Mouse (Mus musculus) urinary bladder, postnatal 10 days (tissue): ENCODE data around the gene Vps36.

Source experiments
- DNase-seq: peaks from one replicate; pipeline ENCODE4 v3.0.0; 2022; ENCODE audit warnings: low spot score

Gene Vps36

DNA sequence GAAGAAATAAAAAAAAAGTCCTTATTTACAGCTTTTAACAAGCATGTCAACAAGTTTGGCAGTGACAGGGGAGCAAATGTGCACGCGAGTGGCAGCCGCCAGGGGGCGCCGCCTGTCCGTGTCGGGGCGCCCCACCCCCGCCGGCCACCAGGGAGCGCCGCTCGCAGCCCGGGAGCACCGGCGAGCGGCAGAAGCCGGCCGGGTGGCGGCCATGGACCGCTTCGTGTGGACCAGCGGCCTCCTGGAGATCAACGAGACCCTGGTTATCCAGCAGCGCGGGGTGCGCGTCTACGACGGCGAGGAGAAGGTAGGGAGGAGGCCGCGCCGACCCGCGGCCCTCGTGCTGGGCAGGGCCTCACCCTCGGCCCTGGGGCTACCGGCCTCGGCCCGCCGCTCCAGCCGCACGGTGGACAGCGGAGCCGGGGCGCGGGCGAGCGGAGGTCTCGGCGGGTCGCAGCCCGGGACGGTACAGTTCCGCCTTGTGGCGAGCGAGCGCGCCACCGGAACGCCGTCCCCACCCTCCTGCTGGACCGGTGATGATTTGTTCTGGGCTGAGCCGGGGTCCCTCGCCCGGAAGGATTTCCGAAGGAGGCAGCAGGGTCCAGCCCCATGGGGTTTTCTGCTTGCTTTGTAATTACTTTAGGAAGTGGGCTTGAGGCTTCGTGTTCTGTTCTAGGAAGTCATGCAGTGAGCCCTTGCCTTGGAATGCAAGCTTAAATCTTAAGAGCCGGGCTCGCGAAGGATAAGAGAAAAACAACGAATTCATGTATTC lies at the start of gene Vps36:
TSS of gene Vps36 (plus strand) at position 150 of the 772 bp plus-strand sequence.
- DNase-seq, result peak; percentile 48

DNA sequence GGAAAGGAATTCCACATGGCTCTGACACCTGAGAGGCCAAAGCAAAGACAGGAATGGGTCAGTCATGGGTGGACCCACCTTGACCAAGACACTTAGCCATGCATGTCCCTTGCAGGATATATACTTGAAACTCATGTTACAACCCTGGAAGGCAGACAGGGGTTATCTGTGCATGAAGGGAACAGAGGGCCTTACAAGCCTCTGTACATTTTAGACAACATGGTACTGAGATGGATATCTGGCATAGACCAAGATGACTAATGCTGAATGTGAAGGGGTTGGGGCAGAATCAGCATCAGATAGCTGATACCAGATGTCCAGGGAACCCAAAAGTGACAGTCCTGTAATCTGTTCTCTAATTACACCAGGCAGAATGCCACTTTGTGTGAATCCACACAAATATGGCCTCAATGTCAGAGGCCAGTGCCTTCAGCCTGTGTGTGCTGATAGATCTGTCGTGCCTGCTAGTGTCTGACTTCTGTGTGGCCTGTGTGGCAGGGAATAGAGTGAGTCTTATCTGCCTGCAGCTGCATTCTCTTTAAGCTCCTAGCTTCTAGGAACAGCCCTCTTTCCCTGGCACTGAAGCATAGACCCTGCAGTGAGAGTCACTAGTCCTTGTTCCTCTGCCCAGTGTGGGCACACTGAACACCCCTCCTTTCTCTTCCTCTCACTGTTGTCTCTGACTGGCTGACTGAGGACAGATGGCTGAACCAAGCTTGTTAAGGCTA lies 48.7 kb upstream of the Vps36 start:
- DNase-seq, result no peak

DNA sequence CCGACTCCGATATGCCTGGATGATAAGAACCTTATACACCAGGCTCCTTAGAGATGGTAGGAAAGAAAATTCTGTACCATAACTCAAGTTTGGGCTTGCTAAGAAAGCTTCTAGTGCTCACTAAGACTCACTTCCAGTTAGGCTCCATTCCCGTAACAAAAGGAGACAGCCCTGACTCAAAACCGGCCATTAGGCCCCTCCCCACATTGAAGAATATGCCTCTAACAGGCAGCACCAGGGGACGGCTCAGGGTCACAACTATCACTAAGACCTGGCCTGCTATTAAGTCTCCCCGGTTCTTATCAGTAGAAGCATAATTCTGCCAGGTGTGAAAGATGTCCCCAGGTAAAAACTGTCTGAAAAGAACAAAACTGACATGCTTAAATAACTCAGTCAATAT lies 46.8 kb upstream of the Vps36 start:
- no peak for DNase-seq

DNA sequence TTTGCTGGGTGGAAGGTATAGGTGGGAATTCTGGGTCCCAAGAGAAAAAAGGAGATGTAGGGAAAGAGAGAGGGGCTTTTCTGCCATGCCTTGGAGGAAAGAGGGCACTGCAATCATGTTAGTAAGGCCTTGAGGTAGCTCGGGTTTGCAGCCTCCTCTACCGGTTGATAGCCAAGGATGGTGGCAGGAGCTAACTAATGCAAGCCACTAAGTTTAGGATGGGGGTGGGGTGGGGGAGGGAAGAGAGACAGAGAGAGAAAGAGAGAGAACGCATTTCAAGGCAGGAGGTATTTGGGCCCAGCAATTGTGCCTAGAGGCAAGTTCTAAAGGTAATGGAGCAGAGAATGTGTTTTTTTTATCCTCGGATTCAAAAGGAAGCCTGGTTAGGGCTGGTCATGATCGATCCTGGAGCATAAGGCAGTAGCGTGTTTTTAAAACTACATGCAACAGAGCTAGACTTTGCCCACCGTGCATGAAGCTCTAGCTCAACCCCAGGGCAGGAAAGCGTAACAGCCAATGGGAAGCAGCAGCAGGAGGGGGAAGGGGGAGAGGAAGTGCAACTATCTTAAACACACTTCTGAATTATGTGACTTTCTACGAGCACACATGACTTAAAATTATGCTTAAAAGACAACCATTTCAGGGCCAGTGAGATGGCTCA lies 44.8 kb upstream of the Vps36 start:
- no peak for DNase-seq

DNA sequence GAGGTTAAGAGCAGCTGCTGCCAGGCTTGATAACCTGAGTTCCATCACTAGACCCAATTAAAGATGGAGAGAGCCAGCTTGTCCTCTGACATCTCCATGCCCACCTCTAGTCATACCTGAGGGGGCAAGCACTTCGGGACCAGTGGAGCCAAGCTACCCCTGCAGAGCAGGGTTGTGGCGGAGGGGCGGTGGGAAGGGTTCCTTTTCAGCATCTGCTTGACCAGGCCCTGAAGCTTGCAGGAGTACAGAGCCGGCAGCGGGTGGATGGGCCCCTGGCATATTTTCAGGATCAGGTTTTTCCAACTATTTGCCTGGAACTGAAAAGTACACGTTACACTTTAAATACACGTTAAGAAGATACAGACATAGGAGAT lies 44.3 kb upstream of the Vps36 start:
- no peak for DNase-seq

DNA sequence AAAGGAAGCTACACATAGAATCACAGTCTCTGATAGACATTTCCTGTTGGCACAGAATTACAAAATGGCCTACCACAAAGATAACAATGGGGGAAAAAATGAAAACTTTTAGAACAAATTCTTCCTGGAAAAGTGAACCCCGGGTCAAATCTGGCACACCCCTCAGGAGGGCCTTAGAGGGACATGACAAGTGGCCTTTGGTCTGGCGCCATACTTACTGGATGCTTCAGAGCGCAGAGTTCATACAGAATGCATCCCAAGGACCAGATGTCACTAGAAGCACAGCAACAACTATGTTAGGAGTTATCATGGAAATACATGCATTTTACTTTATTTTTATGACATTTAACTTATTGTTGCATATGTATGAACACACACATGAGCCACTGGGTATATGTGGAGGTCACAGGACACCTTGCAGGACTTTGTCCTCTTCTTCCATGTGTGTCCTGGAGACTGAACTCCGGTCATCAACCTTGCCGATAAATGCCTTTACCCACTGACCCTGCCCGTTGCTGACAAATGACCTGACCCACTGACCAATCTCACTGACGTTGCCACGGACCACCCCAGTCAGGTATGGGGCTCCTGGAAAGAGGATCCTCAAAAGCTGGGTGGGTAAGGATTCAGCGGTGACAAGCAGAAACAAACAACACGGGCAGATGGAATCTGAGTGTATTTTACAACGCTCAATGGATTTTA lies 42.8 kb upstream of the Vps36 start:
- no peak for DNase-seq

DNA sequence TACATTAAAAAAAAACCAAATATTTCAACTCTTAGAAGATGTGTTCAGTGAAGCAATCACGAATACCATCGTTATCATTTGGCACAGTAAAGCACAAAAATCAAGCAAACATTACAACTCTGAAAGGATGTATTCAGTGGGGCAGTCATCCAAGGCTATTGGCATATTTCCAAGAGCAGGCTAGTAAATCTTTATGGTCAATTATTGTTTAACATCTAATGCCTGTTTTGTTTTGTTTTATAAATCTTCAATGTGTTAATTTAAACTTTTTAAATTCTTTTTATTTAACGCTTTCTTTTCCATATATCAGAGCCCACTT lies 42.3 kb upstream of the Vps36 start:
- no peak for DNase-seq

DNA sequence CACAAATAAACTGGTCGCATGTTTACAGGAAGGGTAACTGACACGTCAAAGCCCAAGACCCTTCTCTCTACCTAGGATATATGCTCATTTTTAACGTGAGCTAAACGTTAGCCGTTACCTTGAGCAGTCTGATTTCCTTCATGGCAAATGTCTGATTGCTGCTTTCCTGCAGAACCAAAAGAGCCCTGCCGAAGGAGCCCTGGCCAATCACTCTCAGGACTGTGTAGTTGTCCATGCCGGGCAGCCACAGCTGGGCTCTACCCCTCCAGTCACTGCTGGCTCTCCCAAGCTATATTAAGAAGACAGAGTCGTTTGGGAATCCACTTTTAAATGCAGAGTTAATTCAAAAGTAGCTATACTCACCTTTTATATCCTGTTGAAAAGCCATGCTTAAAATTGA lies 30.4 kb upstream of the Vps36 start:
- DNase-seq, result no peak

DNA sequence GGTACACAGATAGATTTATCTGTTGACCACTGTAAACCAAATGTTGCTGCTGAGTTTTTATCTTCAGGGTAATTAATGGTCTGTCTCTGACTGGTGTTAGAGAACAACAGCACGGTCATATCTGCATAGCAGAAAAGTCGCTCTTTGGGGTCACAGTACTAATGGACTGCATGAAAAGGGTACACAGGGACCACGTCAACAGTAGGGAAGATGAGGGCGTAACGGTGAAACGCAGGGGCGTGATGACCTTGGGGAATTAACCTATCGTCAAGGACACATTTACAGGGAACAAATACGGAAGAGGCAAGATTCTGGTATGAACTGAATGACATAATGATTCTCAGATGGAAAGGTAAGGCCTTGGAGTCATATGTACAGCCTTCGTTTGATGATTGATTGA lies 28.2 kb upstream of the Vps36 start:
- no peak for DNase-seq

DNA sequence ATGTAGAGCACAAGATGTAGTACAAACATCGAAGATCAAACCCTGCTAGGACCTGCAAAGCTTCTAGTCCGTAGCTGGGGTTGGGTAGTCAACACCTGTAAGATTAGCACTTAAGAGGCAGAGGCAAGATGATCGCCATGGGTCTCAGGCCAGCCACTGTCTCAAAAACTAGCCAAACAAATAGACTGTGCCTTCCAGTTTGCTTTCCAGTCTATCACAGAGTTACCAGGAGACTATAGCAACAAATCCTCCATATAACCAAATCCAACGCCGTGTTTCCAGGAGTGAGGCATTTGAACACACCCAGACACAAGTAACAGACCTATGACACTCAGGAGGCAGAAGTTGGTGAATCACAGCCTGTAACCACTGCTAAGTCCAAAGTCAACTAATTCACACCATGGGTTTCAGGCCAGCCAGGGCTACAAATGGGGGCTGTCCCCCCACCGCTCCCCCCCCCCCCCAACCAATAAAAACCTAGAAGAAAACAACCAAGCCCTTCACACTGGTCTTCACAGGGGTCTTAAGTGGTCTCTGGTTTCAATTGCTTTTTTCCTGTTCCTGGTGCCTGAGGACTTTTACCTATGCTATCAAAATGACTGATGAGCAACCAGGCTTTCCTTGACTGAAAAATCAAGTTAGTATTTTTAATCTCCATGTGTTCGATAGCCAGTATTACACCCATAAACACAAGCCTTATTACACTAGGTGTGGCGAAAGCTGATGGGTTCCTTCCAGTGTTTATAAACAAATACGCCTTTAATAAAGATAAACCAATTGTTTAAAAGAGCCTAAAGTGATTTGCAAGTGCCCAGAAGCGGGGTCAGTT lies 27.1 kb upstream of the Vps36 start:
- no peak for DNase-seq

DNA sequence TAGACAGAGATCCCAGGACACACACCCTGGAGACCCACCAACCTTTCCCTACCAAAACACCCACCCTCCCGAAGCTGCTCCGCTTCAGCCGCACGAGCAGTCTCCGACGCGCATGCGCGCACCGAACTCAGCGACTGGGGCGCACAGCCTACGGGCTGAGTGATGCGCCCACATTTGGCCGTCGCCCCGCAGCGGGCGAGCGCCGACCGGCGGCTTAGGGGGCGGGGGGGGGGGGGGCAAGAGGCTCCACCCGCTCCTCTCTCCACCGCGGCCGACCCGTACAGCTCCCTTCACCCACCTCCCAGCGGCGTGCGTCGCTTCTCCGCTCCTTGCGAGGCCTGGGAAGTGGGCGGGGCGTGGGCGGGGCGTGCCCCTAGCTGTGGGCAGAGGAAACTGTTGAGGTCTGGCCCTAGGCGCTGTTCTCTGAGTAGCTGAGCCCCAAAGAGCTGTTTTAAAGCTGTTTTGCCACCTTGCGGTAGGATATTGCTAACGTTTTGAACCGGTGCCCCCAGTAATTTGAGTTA lies 26.5 kb upstream of the Vps36 start, which contains the start of gene Nek3:
TSS of gene Nek3 (minus strand) at position 356 of the 524 bp plus-strand sequence.
- peak; percentile 41 for DNase-seq

DNA sequence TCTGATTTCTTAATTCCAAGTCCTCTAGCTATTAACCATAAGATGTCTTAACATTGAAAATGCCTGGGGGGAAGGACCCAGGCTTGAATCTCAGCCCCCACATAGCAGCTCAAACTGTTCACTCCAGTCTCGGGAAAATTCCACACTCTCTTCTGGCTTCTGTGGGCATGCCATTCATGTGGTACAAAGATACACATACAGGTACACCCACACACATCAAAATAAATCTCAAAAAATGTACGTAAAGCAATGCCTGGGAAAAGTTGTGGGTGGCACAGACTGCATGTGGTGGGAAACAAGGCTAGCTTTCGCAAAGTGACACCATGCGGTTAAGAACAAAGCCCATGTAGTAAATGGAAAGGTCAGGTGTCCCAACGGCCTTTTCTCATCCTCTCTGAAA lies 23.4 kb upstream of the Vps36 start:
- DNase-seq, result no peak

DNA sequence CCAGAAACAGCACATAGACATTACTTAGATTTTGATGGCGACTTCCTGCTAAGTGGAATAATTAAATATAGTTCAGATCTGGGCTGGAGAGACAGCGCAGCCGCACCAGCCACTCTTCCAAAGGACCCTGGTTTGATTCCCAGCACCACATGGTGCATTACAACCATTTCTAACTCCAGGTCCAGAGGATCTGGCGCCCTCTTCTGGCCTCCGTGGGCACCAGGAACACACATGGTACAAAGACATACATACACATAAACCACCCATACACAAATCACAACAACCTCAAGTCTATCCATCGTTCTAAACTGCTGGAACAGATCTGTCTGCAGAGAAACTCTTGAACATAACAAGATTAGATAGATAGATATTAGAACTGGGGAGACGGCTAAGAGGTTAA lies 16.6 kb upstream of the Vps36 start:
- no peak for DNase-seq

DNA sequence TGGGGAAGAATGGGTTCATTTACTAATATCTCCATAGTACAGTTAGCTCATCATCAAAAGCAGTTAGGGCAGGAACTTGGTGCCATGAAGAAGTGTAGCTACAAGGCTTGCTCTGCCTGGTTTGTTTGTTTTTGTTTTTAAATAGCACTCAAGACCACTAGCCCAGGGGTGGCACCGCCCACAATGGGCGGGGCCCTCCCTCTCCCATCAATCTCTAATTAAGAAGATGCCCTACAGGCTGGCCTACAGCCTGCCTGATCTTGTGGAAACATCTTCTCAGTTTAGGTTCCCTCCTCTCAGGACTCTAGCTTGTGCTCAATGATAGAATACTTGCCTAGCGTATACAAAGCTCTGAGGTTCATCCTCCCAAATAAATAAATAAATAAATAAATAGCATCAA lies 7.7 kb upstream of the Vps36 start:
- no peak for DNase-seq

DNA sequence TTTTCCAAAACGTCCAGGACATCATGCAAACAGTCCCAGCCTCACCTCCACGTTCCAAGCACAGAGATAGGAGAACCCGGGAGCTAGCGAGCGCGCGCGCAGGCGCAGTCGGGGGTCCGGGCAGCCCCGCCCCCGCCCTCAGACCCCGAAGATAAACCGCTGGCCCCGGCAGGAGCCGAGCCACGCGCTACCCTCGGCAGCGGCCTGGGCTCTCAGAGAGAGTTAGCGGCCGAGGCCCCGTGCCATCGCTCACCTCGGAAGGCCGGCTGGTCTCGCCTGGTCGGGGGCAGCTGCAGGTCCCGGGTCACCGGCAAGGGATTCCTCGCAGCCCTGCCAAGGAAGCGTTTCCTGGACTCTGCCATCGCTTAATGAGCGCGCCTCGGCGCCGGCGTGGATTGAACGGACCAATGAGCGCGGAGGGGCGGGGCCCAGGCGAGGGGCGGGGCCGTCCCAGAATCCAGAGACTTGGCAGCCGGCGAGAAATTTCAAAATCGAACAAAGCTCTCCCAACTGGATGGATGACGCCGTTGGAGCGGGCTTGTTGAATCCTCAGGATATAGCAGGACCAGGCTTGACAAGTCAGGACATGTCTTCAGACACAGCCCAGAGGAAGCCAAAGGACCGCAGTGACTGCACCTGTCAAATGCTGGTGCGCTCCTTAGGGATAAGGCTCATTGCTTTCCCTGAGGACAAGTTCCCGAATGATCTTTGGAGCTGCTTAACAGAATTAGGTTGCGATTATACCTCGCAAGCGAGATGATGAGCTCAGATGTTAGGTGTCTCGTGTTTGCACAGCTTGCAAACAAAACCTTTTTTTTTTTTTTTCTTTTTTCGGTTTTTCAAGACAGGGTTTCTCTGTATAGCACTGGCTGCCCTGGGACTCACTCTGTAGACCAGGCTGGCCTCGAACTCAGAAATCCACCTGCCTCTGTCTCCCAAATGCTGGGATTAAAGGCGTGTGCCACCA lies 6.9 kb upstream of the Vps36 start, which contains the start of gene Ckap2:
TSS of gene Ckap2 (minus strand) at position 389 of the 967 bp plus-strand sequence.
- DNase-seq, result peak; percentile 63

DNA sequence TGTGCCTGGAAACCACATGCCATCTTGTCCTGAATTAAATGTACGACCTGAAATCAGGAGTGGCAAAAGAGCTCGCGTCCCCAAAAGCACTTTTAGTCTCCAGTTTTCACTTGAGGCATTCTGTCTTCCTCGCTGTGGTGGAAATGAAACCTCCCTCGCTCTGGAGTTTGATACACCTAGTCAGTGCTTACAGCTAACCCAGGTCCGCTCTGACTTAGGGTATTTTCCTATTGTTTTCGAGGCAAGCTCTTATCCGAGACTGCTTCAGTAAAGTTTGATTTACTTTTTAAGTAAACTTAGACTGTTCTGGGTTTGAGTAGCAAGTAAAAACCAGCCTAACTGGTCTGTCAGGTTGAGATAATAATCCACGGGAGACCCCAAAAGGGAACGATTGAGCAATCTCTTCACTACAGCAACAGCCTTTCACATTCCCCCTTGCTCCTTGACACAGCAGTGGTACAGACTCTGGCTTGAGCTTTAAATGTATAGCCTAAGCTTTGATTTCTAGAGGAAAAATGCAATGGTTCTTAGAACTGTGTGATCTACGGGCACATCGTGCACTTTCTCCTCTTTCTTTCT lies 912 bp downstream of the Vps36 start:
- DNase-seq, result no peak

DNA sequence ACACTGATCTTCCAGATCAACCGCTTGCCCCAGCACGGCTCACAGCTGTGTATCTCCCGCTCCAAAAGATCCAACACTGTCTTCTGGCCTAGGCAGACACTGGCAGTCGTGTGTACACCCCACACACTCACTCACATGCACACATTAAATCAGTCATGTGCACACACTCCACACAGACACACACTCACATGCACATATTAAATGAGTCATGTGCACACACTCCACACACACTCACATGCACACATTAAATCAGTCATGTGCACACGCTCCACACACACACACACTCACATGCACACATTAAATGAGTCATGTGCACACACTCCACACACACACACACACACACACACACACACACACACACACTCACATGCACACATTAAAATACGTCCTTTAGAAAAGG lies 5.3 kb downstream of the Vps36 start:
- DNase-seq, result no peak

DNA sequence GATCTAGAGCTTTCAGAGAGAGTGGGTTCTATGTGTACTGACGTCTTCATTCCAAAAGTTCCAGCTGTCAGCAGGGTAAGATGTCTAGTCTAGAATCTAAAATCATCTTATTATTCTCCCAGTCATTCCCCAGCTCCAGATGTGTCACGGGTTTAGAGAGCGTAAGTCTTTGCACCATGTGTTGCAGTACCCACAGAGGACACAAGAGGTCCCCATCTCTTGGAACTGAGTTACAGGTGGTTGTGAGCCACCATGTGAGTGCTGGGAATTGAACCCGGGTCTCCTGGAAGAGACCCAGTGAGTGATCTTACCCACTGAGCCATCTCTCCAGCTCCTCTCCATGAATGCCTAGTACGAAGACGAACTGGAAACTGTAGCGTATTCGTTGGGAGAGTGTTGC lies 6.9 kb downstream of the Vps36 start:
- DNase-seq, result no peak

DNA sequence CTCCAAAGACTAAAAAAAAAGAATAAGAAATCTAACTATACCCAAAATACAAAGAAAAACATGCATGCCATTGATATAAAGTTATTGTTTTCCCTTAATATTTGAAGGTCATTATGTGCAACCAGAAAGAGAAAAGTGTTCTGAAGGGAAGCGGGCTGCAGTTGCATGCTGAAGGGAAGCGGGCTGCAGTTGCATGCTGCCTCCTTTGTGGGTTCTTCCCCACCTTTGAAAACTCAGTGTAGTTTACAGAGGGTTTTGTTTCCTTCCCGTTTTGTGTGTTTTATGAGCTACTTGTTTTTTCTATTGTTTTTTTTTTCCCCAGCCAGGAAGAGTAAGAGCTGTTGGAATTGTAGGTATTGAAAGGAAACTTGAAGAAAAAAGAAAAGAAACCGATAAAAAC lies 14.9 kb downstream of the Vps36 start:
- no peak for DNase-seq

DNA sequence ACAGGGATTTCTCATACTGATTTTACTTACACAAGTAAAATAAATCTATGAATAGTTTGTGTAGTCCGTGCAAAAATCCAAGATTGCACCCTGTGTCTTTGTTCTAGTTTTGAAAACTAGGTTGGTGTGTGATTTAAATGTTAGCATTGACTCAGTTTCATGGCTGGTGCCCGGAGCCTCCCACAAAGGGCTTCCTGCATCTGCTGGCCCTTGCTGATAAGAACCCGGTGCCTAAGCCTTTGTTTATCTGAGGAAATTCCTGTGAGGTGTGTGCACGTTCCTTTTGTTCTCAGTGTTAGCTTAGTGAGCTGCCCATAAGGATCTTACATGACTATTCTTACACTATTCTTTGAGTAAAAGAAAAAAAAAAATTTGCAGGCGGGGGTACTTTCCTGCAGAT lies 16.4 kb downstream of the Vps36 start:
- no peak for DNase-seq
